Mouse (Mus musculus) WW6 (cell line): ENCODE results near the gene Lipc.

Experiments
- DNase-seq: peaks from one replicate; pipeline ENCODE4 v3.0.0-alpha.2; 2013; ENCODE audit warnings: low read depth, low spot score

Lipc gene

DNA sequence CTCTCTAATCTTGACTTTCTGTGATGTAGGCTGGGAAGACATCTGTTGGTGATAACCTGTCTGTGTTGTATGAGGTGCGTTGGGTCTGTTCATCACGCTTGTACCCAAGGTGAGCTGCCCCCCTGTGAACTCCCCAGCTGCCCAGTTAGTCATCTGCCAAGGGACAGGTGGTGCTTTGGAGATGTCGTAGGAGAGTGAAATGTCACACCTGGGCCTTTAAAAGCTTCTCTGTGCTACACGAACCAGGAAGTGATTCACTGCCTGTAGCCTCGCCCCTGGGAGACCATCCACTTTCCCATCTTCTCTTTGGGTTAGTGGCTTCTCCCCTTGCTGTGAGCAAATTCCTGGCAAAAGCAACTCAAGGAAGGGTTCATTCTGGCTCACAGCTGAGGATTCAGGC, 6.4 kb upstream of the Lipc start:
- no peak for DNase-seq

GRCm38 (mm10) chr9:70957717-70958116, 5.7 kb upstream of the Lipc start:
- no peak for DNase-seq

DNA sequence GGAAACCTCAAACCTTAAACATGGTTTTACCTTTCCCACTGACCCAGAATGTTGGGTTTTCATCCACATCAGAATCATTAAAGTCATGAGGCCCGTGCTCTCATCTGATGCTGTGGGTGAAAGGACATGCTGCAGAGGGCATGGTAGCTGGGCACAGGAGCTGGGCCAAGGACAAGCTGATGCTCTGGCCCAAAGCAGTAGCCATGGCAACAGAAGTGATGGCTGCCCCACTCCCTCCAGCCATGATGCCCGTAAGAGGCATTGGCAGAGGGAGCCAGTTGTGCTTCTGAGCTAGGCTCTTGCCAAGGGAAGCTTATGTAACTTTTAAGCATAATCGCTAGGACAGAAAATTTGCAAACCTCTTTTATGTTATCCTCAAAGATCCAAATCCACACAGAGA, 2.2 kb upstream of the Lipc start:
- no peak for DNase-seq

GRCm38 (mm10) chr9:70949336-70949735, 2.7 kb downstream of the Lipc start:
- DNase-seq = no peak

GRCm38 (mm10) chr9:70947312-70947711, 4.7 kb downstream of the Lipc start:
- no peak for DNase-seq

- no peak for DNase-seq
Measured at GRCm38 (mm10) chr9:70942686-70943333, 9.2 kb downstream of the Lipc start.

DNA sequence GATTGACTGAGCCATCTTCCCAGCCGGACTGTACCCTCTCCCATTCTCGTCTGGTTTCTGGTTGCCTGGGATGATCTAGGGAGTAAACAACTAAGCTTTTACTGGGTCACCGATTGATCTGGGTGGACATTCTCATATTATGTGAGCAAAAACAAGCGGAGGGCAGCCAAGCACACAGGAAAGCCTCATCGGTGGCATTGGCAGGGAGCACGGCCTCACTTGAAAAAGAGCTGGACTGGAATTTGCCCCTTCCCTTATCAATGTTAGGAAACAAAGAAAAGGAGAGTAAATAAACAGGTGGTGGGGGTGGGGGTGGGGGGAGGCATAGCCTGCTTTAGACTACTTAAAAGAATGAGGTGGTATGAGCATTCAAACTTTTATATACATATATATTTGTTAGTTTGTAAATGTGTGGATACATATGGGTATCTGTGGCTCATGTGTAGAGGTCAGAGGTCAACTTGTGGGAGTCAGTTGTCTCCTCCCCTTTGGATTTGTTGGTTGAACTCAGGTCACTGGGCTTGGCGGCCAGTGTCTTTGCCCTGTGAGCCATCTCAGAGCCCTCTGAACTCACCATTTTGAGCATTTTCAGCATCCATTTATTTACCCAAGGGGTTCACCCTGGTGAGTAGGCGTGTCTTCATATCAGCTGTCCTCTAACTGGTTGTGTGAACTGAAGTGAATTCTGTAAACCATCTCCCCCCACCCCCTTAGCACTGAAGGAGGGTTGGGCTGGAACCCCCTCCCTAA, 12.1 kb downstream of the Lipc start:
- no peak for DNase-seq

- no peak for DNase-seq
Measured at GRCm38 (mm10) chr9:70938850-70939249, 13.2 kb downstream of the Lipc start.

DNA sequence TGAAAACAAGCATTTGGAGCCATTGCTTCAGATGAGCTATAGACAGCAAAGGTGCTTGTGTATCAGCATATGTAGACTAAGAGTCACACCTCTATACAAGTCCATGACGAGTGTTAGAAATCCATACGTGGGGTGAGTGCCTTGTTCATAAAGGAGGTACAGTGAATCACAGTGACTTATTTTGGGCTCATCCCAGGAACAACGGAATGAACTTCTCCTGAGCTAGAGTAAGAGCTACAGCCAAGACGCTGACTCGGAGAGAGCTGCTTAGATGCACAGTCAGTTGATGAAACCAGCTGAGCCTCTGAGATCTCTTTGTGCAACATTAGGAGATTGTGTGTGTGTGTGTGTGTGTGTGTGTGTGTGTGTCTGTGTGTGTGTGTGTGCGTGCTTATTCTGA, 13.9 kb downstream of the Lipc start:
- DNase-seq = no peak

- no peak for DNase-seq
Measured at GRCm38 (mm10) chr9:70934587-70935295, 17.3 kb downstream of the Lipc start.

GRCm38 (mm10) chr9:70930641-70931020, 21.4 kb downstream of the Lipc start:
- no peak for DNase-seq

- DNase-seq = no peak
Measured at GRCm38 (mm10) chr9:70929840-70930640, 22.0 kb downstream of the Lipc start.

DNA sequence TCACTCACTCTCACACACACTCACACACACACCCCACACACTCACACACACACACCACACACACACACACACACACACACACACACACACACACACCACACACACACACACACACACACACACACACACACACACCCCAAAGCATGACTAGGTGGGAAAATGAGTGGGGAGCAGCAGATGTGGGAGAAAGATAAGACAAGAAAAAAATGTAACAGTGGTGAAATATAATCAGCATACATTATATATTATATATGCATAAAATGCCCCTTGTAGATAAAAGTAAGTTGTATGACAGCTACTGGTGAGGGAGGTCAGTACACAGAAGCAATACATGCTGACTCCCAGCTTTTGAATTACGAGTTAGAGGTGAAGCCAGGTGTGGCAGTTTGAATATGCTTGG, 23.6 kb downstream of the Lipc start:
- DNase-seq = no peak

DNA sequence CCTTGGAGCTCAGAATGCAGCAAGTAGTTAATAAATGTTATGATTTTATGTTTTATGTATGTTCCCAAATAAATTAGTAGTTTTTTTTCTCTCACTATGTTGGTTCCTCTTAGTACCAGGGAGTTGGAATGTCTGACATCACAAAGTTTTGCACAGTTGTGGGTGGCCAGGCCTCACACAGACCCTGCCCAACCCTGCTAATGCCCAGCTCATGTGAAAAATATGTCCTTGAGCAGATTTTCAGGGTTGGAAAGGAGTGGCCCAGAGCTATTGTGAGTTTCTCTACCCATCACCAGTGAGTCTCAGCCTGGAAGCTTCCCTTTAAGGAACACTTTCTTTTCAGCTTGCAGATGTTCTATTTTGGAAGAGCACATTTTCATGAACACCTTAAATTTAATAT, 24.3 kb downstream of the Lipc start:
- DNase-seq = no peak

DNA sequence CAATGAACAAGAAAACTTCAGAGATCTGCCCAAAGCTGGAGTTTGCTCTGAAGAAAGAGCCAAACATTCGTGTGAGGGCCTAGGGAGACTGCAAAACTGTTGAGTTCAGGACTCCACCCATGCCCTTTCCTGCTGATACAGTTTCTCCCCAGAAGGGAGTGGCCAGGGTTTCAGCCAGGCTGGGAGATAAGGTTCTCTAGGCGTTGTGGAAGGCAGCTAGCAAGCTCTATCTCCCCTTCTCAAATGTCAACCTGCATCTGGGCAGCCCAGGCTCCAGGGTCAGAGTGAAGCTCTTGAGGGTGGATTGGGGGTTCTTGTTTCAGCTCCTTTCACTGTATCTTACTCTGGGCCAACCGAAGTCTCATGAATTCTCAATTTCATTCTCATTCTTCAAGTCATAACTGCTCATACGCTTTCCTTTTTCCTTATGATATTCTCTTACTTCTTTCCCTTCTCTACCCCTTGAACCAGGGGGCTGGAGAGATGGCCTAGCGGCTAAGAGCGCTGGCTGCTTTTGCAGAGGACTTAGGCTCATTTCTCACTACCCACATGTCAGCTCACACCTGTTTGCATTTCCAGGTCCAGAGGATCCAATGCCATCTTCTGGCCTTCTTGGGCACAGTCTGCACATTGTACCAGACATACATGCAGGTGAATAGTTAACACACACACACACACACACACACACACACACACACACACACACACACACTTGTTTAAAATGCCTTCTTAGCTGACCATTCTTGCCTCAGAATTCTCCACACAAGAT, 25.0 kb downstream of the Lipc start:
- DNase-seq = no peak

DNA sequence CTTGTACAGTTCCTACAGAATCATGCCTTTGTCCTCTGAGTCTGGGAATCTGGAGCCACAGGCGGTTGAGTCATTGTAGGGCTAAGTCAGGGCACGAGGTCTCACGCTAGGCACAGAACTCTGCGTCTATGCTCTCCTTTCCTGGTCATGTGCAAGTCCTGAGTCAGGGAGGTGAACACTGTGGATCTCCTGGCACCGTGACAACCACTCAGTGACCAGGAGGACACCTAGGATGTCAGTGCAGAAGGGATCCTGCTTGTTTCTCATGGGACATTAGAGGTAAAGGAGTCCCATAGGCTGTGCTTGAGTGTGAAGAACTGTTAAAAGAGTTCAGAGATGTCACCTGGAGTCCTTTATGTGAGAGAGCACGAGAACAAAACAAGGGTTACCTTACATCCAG, 26.8 kb downstream of the Lipc start:
- no peak for DNase-seq

- no peak for DNase-seq
Measured at GRCm38 (mm10) chr9:70924763-70925162, 27.3 kb downstream of the Lipc start.

- DNase-seq = no peak
Measured at GRCm38 (mm10) chr9:70921781-70922565, 30.1 kb downstream of the Lipc start.

GRCm38 (mm10) chr9:70921132-70921531, 30.9 kb downstream of the Lipc start:
- DNase-seq = no peak

DNA sequence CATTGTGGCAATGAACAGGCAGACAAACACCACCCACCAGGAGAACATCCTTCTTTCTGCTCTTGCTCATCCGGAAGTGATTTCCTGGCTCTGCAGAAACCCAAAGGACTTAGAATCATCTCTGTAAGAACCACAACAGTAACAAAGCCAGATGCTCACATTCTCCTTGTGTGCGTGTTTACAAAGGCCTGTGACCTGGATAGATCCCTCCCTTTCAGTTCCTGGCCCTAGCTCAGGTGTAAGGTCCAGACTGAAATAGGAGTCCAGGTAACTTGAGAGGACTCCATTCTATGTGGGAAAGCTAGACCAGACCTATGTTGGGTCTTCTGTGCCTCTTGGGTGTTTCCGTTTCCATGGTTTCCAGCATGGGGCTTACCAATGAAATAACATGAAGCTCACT, 32.8 kb downstream of the Lipc start:
- DNase-seq = no peak
